Mouse (Mus musculus) kidney, adult 18-20 months (tissue): ENCODE measurements around the gene Sf3a3.
A peak's percentile ranks its signal among the peaks of the same experiment; 100 is the strongest.

ENCODE experiments used
- DNase-seq: peaks from one replicate; pipeline ENCODE4 v3.0.0; 2021

The Sf3a3 gene

GRCm38 (mm10) chr4:124714545-124715481, at the start of gene Sf3a3:
Gene Sf3a3 (plus strand): TSS chr4:124714776.
- peak; percentile 95 for DNase-seq

DNA sequence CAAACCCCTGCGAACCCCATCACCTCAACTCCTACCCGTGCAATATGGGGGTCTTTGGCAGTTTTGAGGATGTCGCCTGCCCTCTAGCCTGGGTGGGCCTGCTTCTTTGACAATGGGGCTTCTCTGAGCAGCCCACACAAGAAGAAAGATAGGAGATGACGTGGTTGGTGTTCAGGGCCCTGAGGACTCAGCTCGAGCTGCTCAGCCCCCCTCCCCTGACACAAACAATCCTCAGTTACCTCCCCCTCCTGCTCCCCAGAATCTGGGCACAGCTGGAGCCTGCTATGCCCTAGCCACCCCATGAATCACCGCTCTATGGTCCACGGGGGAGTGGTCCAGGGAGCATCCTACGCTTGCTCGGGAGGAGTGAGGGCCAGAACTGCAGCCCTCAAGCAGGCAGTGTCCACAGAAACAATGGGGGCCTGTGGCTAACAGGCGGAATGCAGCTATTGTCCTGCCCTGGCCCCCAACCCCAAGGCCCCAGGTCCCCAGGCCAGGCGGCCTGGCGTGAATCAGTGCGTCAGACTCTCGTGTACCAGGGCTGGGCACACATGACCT, 47.0 kb upstream of the Sf3a3 start:
- no peak for DNase-seq

- no peak for DNase-seq
Observed at GRCm38 (mm10) chr4:124668078-124668477, 46.5 kb upstream of the Sf3a3 start.

DNA sequence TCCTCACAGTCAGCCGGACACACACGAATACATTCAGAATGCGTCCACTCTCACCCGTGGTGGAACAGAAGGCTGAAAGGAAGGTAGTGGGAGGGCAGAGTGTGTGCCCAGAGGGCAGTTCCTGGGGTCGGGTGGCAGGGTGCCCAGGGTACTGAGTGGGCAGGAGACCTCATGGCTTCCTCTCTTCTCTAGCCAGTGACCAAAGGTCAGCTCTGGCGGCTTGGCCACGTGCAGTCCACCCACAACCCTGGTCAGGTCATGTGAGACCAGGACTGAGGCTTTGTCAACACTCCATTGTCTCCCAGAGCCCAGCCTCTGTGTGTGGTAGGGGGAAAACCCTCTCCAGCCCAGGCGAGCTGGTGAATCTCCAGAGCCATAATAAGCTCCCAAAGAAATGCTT, 44.3 kb upstream of the Sf3a3 start:
- peak; percentile 55 for DNase-seq

DNA sequence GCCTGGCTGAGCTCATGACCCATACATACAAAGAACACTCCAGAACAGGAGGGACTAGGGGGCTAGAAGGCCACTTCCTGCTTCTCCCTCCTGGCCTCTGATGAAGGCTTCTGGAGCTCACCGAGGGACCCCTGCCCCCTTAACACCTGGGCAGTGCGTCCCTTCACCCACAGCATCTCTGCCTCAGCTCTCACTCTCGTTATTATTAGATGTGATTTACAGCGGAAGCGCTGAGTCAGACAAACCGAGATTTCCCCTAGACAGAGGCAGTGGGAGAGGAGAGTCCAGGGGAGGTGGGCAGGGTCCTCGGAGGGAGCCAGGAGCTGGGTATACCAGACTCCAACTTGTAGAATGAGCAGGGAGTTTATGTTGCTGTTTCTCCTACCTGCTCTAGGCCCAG, 43.0 kb upstream of the Sf3a3 start:
- no peak for DNase-seq

DNA sequence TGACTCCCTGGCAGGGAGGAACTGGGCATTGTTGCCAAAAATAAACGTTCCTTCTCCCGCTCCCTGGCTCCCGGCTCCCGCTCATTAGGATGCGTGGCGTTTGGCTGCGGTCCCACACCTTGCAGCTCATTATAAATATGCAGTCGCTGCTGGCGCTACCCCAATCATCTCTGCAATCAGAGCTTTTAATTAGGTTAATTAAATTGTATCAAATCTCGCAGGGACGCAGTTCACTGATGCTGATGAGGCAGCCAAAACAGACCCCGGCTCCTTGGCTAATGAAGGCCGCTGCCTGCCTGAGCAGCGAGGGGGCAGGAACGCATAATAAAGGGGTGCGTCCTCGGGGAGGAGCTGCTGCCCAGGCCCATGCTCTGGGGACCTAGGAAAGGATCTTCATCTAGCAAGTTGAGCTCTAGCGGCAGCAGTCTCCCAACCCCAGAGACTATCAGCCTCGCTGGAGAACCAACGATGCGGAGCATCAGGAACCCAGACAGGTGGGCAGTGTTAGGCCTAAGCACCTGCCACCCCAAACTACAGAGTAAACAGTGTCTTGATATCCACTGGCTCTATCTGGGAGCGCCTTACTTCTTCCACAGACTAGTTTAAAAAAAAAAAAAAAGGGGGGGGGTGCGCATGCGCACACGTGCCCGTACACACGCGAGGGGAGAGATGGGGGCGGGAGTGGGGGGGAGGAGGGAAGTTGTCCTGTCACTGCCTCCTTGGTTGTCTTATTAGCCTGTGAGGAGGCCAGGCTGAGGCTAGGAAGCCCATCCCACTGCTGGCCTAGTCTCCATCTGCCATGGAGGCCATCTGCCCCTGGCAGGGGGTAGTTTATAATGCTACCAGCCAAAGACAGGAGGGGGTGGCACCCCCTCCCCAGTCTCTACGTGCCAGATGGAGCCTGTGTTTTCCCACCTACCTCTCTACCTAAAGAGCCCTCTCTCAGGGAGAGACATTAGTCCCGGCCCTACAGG, 41.9 kb upstream of the Sf3a3 start:
- DNase-seq, result no peak

GRCm38 (mm10) chr4:124674334-124675032, 40.1 kb upstream of the Sf3a3 start:
- no peak for DNase-seq

- DNase-seq, result peak; percentile 56
Observed at GRCm38 (mm10) chr4:124675037-124675436, 39.5 kb upstream of the Sf3a3 start.

DNA sequence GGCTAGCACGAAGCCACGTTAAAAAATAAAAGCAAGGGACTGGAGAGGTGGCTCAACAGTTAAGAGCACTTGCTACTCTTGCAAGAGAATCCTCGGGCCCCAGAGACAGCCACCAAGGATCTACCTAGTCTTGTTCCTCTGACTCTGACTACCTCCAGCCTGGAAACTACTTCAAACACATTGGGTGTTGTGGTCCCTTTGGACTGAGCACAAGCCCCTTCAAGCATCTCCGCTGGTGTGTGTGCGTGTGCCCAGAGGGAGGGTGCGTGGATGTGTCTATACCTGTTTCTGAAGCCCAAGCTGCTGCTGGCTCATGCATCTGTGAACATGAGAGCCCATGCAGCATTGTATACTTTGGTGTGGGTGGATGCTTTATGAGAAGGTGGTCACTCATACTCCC, 38.6 kb upstream of the Sf3a3 start:
- DNase-seq, result no peak

DNA sequence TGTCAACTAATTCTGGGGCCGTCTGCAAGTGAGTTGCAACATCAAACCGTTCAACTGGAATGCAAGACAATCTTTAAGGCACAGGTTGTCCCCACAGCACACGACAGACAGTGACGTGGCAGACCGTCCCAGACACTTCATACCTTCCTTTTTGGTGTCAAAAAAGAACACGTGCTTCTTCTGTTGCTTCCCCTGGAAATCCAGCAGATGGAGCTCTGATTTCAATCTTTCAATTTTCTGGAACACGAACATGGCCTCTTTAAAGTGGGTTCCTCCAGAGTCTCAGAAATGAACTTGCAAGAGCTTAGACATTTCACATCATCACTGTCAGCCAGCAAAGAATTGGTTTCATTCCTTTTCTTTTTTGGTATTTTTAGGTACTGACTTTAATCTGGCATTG, 32.3 kb upstream of the Sf3a3 start:
- DNase-seq, result no peak

DNA sequence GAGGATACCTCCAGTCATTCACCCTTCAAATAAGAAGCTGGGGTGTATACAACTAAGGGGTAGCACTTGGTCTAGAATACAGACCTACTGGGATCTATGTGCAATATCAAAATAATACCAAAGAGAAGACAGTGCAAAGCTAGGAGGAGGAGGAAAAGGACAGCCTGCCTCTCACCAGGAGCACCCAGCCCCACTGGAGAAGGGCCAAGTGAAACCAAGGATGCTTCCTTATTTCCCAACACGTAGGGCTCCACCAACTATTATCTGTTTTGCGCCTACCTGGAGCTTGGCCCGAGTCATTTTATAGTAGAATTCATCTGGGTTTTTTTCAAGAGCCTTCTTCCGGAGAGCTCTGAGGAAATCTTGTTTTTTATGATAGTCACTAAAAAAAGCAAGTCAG, 31.1 kb upstream of the Sf3a3 start:
- DNase-seq, result no peak

GRCm38 (mm10) chr4:124685004-124685403, 29.6 kb upstream of the Sf3a3 start:
- DNase-seq, result no peak

GRCm38 (mm10) chr4:124685453-124685852, 29.1 kb upstream of the Sf3a3 start:
- DNase-seq, result no peak

DNA sequence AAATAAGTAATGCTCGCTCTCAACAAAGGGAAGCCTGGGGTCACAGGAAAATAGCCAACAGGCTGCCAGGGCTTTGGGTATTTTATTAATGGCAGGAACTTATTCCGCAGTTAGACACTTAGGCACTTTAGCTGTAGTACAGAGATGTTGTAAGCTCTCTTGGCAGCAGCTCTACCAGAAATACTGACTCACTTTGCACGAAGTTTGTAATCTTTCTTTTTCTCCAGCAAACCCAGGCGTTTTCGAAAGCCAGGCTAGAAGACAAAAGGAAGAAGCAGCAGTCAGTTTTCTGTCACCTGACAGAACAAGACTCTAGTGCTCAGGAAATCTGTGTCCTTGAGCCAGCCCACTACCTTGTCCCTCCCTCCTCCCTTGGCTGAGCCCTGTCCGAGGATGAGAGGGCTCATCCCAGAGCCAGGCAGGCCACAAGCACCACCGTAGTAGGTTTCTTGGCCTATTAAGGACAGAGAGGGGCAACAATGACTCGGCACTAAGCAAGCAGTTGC, 28.6 kb upstream of the Sf3a3 start:
- no peak for DNase-seq

- no peak for DNase-seq
Observed at GRCm38 (mm10) chr4:124691455-124691854, 23.1 kb upstream of the Sf3a3 start.

GRCm38 (mm10) chr4:124692416-124692861, 22.1 kb upstream of the Sf3a3 start:
- no peak for DNase-seq

DNA sequence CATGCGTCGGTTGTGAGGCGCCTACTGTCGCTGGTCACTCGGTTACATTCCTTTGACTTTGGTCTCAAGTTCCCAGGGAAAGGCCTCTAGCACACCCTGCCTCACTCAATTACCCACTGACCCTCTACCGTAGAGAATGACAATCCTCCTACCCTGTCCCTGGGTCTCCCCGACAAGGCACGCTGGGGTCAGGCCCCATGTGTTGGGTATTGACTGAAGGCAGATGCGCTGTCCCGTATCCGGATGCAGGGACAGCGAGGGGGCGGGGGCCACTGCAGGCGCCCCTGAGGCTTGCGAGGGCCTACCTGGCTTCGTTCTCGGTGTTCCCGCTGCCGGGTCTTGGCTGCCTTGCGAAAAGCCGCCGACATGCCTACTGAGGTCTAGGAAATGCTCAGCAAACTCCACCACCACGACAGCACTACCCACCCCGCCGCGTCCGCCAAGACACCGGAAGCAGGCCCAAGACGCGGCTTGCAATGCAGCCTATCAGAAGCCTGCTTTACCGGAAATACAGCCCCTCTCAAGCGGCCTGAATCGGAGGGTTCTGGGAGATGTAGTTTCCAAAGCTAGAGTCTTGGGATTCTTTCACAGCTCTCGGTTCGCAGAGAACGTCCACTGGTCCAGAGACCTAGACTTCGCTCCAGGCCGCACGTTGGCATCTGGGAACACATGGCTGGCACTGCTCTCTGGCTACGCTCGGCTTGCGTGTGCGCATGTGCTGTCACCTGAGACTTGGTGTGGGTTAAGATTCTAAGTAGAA, 21.3 kb upstream of the Sf3a3 start, which contains the start of gene Utp11:
Utp11 (minus strand) TSS at position 466 of the 760 bp plus-strand sequence.
- peak; percentile 87 for DNase-seq

DNA sequence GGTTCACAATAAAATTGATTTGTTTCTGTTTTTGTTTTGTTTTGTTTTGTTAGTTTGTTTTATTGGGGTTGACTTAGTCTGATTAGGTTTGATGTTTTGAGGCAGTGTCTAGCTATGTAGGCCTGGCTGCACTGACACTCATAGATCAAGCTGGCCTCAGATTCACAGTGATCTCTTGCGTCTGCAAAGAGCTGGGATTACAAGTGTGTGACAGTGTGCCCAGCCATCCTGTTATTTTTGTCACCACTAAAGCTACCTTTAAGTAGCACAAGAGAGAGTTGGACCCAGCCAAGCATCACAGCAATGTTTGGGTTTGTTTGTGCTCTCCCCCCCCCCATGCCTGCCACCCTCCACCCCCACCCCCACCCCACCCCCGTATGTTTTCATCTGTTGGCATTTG, 20.0 kb upstream of the Sf3a3 start:
- DNase-seq, result no peak

DNA sequence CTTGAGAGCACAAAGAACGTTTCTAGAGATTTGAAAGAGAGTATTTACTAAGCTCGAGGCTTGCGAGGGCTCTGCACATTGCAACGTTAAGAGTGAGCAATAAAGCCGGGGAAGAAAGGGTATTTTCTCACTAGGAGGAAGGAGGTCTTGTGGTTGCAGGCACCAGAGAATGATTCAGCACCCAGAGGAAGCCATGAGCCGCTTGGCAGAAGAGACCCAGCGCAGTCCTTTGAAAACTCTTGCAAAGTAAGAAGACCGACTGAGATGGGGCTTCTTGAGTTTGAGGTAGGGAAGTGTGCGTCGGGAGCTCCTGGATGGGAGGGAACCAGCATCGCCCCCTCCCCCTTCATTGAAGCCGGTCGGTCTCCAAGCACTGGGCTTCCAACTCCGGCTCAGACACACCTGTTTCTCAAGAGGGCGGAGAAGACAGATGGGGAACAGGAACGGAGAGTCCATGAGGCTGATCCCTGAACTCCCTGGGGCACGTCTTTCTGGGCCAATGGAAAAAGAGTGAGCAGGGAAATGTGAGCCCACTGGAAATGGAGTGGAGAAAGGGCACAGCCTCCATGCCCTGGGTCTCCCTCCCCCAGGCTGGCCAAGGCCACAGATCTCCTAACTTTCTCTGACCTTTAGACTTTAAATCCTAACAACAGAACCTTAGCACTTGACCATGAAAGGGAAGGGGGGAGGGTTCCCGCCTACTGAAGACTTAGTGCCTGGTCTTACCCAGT, 18.6 kb upstream of the Sf3a3 start:
- DNase-seq, result peak; percentile 34

- no peak for DNase-seq
Observed at GRCm38 (mm10) chr4:124699791-124700190, 14.8 kb upstream of the Sf3a3 start.
